Mouse (Mus musculus) Muller cell, postnatal 12 days (primary cell): Measurements from ENCODE around the gene Erg.

ENCODE experiments used
- DNase-seq: peaks from one replicate; pipeline ENCODE4 v3.0.0-alpha.2; 2015; ENCODE audit errors: inconsistent ontology term

Erg gene

DNA sequence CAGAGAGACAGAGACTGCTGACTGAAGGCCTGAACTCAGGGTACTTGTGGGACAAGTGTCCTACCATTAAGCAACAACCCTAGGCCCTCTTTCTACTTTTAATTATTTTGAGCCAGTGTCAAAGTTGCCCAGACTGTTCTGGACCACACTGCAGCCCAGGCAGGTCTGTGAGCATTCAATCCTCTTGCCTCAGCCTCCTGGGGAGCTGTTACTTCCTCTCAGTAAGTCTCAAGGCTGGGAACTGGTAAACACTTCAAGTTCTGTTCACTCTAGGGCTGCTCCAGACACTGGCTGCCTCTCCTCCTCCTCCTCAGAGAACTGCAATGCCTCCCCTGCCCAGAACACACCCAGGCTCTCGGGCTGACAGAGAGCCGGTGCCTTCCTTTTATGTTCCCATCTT is 140.0 kb downstream of the Erg start:
- DNase-seq, result no peak

DNA sequence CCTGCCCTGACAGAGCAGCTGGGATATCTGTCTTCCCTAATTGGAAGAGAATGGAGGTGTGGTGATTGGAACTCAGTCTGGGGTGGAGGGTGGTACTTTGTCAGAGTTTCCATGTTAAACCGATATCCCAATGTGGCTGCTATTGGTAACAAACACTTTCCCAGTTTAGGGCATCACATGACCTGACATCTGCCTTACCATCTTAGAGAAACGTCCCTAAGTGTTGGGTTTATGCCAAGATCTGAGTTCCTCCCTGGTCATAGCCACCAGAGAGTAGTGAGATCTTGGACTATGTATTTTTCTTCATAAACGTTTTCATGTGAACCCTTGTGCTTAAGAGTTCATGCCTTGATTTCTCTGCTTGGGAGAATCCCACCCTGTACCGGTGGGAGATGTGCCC is 144.4 kb downstream of the Erg start:
- DNase-seq, result no peak

DNA sequence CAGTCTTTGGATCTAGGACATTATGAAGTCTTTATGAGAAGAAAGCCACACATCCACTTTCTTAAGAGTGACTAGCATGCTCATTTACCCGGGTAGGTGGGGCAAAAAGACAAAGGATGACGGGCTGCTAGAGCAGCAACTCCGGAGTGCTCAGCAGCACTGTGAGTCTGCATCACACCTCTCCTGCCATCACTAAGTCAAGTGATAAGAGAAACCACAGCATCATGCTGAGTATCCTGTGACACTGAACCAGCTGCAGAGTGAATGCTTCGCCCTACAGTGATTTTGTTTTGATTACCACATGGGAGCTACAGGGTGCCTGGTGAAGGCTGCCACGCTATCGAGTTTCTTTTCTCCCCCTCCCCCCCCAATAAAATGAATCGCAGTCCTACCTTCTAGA is 145.2 kb downstream of the Erg start:
- no peak for DNase-seq

DNA sequence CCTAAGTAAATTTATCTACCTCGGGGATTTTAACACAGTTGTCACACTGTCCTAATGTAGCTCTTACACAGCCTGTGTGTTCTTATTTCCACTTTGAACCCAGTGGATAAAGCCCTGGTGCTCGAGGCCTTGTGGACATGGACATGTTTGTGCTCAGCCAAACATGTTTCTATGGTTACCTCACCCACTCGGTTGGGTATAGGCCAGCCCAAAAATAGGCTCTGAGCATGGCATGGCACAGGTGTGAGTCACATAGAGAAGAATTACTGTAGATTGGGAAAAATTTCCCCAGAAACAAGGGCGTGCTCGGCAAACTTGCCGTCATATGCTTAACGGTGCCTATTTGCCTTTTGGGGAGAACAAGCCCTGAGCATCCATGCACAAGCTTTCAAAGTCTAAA is 146.1 kb downstream of the Erg start:
- DNase-seq, result peak; percentile 26

DNA sequence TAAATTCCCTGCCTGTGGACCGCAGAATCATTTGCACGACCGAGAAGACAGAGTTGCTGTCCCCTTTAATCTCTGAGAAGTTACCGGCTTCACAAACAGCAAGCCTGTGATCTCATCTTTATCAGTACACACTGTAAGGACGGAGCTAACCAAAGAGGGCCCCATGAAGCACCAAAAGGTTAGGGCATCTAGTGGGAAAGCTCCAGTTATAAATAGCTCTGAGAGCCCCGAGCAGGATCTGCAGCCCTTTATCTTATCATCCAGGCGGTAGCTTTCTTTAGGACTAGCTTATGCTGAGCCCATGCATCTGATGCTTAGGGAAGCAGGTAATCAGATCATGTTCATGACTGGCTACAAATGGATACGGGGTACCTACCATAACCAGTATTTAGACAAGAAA is 146.6 kb downstream of the Erg start:
- no peak for DNase-seq

DNA sequence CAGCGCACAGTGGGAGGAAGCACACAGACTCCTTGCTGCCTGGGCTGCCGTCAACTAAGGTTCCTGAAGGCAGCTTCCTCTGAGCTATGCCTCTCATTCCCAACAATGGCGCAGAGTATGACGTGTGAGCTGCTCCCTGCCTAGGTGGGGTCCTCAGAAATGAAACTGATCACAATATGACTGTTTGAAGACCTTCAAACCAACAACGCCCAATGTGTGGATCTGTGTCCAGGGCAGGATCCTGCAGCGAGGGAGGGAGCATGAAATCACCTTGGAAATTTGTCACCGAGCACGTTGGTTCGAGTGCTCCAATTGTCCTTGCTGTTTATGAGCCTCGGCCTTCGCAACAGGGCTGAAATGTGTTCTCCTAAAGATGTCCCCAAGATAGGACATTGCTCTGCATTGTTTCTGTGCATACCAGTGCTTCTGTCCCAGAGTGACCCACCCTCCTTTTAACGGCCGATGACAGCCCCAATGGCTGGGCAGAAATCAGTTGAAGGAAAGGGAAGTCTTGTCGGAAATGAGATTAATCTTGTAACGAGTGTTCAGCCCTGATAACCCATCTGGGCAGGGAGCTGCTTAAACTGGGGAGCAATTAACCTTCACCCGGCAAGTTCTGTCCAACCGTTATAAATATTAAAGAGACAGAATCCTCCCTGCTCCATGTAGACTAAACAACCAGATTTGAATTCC is 147.4 kb downstream of the Erg start:
- no peak for DNase-seq

DNA sequence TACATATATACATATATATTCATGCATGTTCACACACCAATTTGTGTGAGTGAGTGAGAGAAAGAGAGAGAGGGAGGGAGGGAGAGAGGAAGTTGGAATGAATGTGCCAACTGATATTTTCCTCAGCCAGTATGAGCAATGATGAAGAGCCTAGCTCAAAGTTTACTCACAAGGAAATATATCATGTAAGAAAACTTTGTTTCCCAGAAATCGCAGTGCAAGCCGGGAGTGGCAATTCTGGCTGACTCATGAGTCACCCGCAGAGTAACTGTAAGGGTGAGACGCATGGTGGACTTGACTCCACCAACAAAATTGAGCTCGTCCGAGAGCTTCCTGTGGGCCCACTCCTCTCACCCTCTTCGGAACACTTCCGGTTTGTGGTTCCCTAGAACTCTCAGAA is 149.8 kb downstream of the Erg start:
- no peak for DNase-seq

DNA sequence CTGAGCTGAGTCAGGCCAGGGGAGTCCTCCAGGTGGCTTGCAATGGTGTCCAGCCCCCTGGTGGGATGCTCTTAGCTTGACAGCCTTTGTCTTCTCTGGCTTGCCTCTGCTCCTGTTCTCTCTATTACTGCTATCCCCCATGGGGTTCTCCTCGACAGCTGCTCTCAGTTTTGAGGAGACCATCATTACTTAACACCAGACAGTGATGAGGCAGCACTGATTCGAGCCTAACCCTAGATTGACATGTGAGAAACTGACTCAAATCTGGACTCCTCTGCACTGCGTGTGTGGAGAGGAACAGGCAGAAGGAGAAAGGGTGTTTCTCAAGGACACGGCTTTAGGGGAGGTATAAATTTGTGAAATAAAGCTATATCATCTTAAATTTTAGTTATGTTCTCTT is 150.3 kb downstream of the Erg start:
- DNase-seq, result no peak

DNA sequence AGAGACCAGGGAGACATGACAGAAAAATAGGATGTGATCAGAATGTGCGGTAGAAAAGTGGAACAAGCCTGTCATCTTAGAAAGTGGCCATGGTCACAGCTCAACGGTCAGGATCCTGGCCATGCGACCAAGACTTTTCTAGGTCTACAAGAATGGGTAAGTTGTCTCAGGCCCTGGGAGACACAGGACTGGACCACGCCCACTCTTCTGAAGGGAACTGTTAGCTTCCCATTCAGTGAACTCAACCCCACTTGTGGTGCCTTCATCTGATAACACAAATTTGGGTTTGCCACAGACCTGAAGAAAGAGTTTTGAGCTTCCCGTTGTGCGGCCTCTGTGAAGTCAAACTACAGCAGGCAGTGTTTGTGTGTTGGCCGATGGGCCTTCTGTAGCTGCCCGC is 152.0 kb downstream of the Erg start:
- DNase-seq, result no peak

DNA sequence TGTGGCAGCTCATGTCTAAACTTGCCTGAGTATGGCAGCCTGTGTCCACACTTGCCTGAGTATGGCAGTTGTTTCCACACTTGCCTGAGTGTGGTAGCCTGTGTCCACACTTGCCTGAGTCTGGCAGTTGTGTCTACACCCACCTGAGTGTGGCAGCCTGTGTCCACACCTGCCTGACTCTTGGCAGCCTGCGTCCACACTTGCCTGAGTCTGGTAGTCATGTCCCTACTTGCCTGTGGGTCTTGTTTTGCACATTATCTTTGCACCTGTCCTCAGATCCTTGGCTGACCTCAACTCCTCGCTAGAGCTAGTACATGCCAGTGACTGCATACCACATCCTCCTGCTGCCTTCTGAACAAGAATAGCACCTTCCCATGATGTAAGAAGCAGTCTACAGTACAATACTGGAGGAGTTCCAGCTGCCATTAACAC is 153.8 kb downstream of the Erg start:
- DNase-seq, result no peak

DNA sequence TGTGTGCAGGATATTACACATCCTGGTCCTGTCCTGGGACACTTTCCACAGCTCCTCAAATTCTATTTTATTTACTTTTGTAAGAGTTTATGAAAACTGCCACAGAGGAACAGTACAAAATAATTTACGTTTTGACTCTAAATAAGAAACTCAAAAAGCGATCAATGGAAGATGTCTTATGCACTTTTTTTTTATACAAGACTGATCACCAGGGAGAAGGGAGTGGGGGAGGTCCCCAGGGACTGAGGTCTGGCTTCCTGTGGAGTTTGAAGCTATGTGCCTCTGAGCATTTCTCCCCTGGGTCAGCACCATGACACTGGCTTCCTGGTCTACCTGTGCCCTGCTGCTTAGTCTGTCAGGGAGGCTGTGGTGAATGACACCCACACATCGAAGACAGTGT is 156.5 kb downstream of the Erg start:
- no peak for DNase-seq

DNA sequence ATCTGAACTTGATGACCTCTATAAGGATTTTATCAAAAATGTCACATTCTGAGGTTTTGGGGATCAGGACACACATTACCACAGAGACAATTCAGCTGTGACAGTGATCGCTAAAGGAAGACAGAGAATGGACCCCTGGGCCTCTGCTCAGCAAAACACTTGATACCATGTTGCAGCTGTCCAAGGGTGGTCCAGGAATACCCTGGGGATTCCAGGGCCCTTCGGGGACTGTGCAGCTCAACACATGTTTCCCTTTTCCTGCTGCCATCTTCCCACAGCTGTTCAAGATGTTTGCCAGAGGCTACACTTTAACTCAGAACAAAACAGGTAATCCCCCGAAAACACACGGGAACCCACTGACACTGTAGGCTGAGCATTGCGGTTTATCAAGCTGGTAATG is 158.2 kb downstream of the Erg start:
- no peak for DNase-seq

DNA sequence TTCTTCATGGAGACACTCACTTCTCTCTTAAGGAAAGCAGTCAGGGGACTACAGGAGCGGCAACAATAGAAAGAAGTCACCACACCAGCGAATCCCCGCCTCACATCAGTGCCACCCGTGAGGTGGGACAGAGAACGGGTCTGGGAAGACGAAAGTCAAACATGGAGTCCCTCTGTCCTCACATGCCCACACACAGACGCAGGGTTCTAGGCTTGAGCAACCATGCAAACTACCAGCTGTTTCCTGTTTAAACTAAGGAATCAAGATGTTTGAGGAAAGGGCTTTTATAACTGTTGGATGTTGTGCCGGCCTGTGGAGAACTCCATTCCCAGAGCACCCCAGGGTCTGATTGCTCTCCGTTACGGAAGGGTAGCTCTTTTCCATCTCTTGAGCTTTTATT is 158.9 kb downstream of the Erg start:
- DNase-seq, result no peak

DNA sequence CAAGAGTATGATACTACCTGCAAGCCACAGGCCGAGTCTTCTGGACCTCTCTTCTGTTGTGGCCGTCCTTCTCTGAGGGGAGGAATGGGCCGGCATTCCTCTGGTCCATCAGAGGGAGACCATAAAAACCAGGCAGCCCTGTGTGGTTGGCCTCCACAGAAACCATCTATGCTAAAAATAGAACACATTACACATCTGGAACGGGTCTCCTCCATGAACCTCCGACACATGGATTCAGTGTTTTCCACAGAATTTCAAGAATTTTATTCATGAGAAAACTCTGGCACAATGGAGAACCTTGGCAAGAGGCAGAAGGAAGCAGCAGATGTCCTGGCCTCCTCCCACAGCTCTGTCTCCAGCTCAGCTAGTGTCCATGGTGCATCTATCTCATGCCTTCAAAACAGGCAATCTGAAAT is 163.7 kb downstream of the Erg start:
- DNase-seq, result peak; percentile 34

DNA sequence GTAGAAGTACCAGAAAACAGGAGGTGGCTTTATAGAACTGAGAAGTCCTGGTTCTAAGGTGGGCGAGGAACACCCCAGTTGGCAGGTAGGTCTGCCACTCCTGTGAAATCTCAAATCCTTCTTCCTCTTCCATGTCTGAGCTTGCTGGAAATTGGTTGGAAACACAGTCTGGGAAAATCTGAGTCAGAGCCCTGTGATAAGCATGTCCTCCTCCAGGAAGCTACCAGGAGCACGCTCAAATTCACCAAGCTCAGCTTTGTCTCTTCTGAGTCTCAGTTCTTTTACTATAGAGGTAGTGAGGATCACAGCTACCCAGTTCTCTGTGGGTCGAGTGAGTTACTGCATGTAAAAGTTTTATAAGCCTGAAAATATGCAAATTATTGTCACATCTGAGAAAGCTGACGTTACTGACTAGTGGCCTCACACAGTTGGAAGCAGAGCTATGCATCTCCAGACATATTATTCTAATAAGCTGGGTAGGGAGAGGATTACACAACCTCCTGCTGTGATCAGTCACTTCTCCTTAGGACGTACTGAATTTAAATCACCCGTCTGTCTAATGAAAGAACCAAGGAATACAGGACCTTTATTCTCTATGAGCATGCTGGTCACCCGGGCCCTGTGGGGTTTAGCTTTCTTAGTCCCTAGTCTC is 165.0 kb downstream of the Erg start:
- DNase-seq, result no peak

DNA sequence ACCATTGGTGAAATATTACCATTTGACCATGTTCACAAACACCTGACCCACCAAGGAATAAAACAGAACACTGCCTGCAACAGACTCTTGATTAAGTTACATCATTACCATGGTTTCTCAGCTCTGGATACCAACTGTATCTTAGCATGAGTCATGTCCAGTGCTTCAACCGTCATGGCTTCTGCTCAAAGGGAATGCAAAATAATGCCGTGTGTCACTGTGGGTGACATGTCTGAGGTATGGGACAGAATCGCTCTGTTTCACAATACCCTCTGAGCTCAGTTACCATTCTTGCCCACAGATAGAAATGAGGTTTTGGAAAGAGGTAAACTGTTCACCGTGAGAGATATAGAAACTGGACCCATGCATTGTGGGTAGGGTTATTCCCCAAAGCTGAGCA is 170.5 kb downstream of the Erg start:
- no peak for DNase-seq

DNA sequence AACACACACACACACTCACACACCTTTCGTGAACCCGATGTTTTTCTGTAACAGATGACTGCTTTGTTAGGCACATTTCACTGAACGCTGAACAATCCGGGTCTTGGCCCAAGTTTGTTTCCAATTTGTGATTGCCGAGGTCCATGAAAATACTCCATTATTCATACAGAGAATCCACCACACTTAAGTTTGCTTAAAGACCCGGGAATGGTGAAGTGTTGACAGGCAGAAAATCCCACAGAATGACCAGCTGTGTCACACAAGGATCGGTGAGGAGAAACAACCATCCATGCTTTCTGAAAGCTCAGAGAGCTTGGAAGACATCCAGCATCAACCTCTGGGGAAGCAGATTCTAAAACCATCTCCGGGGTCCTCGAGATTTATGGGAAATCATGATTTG is 171.0 kb downstream of the Erg start:
- no peak for DNase-seq

DNA sequence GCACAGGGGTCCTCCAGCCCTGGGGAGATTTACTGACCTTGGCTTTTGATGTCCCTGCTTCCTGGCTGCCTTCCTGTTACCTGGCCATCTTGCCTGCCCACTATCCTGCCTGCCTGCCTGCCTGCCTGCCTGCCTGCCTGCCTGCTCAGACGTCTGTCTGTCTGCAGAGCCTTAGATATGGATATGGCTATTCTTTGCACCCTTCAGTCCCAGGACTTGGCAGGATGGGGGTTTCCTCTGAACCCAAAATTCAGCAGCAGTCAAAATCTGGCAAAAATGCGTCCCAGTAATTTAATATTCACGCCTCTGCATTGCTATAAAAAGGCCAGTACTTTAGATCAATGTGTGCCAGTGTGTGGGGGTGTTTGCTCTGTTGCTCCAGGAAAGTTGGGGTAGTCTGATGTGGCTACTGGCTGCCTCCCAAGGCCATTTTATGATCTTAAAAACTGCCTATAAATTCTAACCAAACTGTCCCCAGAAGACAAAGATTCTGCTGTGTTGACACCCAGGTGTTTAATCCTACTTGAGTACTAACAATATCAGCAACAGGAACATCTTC is 172.9 kb downstream of the Erg start:
- DNase-seq, result no peak

DNA sequence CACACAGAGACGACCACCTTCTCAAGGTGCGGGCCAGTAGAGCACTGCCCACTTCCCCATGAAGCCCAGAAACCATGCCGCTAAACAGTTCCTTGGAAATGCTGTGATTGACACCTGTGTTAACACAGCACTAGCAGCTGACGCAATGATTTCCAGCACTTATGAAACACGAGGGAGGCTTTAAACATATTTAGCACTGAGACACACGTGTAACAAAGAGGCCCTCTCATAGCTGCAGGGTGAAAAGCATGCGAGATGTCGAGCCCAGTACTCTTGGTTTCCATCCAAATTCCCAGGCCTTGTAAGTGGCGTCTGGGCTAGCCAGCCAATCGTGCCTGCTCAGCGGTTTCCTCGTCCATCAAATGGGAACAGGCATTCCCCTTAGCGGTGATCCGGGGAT is 178.3 kb downstream of the Erg start:
- DNase-seq, result no peak

DNA sequence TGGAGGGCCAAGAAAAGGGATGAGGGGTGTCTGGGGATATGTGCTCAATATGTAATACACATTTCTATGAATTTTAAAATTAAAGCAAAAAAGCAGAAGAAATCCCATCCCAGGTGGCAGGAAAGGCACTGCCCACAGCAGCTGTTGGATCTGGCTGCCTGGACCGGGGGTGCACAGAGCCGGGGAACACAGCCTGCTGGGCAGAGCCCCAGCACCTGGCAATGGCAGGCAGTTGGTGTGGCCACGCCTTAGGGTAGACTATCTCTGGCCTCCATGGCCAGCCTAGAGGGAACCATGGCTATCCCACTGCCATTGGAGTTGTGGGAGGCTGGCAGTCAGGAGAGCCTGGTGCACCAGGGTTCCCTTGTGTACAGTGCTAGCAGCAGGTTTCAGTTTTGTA is 180.9 kb downstream of the Erg start:
- DNase-seq, result no peak

DNA sequence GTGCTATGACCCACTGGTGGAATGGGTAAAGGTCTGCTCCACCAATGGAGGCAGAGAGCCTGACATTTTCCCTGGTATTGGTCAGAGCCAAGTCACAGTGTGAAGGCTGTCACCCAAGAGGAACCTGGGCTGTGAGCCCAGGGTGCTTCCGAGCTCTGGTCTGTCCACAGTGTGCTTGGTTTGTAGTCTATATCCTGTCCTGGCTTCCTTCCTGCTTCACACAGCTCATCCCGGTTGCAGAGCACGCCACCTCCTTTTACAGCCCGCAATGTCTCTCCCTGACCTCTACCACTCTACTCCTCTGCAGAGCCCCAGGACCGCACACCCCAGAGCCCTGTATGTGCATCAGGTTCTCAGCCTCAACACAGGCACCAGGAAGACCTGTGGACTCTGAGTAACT is 182.9 kb downstream of the Erg start:
- DNase-seq, result no peak

DNA sequence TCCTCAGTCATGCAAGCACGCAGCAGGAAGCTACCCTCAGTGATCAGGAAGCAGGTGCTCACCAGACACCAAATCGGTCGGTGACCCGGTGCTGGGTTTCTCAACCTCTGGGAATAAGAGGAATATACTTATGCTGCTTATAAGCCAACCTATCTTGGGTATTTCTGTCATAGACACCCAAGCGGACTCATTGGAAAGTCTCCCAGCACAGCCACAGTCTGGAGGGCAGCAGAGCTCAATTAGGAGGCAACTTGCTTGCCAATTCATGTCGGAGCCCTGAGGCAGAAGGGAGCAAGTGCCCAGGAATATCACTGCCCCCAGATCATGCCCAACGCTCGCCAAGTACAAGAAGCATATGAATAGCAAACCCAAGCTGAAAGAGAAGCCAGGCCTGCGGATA is 184.5 kb downstream of the Erg start:
- DNase-seq, result peak; percentile 74

DNA sequence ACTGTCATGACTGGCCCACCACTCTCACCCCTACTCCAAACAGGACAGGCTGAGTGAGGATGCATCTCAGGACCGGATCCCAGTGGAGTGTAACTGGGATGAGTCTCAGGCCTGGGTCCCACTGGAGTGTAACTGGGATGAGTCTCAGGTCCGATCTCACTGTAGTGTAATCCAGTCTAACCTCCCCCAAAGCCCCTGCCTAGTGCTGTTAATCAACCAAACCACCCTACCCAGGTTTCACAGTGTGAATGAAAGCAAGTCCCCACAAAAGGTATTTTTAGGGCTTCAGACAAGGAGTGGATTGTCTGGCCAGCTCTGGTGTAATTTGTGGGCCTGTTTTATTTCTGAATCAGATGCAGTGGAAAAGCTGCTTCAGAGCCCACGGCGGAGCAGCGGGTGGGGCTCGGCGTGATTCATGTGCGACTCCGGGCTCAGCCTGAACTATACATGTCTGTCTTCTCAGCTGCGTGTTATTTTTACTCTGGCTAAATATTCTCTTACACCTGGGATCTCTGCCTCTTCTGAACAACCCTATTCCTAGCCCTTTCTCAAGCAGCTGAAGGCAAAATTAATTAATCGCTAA is 187.5 kb downstream of the Erg start:
- no peak for DNase-seq
